Mouse (Mus musculus) ES-E14 (cell line): ENCODE data around the gene Scin.

ENCODE experiments used
- CHD2 ChIP-seq: IDR thresholded peaks from 2 replicates; pipeline ENCODE4 v1.6.1; 2014; ENCODE audit warnings: mild to moderate bottlenecking, low read depth, low read length, inconsistent platforms
- MAFK ChIP-seq: IDR thresholded peaks from 2 replicates; pipeline ENCODE4 v1.6.1; 2014; ENCODE audit warnings: mild to moderate bottlenecking, low read depth, low read length, inconsistent platforms; ENCODE audit not compliant: insufficient read depth

- TF ChIP-seq MAFK = no peak
- TF ChIP-seq CHD2 = no peak
These were observed 26.7 kb upstream of the Scin start for GRCm38 (mm10) chr12:40160777-40161176.
